Mouse (Mus musculus) gastrocnemius, postnatal 36 days (tissue): ENCODE data around the gene Stk16. TPM values are rescaled to one million over a fixed set of nuclear protein-coding genes. Genes with fewer than 3 reads are reported as not detected.

Experiments used
- DNase-seq, 2 experiments: peaks; one replicate each; pipeline ENCODE4 v3.0.0; 2022
- intact Hi-C: fragments of 180-260 bp; cut with DNase I; formaldehyde crosslinking; loops from one replicate; pipeline ENCODE4 v1.15.1; 2025
- total RNA-seq, 2 experiments: library from RNA; stranded (reverse); gene quantifications; 2 replicates each; pipeline ENCODE4 v1.2.3; 2021

Gene Stk16
- total RNA-seq, 2 experiments from 2014 or later: 19.4 to 23.1 TPM

DNA sequence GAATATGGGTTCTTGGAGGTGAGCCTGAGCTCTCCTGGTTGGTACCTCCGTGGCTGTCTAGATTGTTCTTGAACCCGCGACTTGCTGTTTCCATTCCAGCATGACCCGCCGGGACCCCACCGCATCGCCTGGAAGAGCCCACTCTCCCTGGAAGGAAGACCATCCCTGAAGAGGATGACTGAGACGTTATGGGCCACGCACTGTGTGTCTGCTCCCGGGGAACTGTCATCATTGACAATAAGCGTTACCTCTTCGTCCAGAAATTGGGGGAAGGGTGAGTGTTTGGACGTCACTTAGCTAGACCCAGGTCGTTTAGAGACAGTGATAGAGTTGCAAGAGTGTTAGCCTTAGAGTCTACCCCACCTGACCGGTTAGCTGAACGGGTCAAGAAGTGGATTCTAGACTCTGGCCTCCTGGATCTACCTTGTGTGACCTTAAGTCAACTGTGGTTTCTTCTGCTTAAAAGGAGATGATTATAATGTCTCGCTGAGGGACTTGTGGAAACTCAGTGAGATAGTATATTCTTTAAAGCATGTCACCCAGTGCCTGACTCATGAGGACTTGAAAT, 587 bp downstream of the Stk16 start:
- no peak for DNase-seq
- intact Hi-C loops: no loop called here

DNA sequence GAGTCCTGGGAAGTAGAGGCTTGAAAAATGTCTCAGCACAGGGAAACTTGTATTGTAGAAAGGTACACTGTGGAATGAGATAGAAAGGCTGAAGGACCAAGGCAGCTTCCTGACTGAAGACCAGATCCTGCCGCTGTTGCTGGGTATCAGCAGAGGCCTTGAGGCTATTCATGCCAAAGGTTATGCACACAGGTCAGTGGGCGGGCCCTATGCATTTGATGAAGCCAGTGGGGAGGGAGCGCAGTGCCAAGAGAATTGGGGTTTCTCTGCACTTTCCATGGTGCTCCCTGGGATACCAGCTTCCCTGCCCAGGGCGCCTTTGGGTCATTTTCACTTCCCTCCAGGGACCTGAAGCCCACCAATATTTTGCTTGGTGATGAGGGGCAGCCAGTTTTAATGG, 1.9 kb downstream of the Stk16 start:
- intact Hi-C loops: no loop called here
- DNase-seq: no peak

GRCm38 (mm10) chr1:75213096-75213495, 2.5 kb downstream of the Stk16 start:
- intact Hi-C loops: no loop called here
- DNase-seq: no peak

DNA sequence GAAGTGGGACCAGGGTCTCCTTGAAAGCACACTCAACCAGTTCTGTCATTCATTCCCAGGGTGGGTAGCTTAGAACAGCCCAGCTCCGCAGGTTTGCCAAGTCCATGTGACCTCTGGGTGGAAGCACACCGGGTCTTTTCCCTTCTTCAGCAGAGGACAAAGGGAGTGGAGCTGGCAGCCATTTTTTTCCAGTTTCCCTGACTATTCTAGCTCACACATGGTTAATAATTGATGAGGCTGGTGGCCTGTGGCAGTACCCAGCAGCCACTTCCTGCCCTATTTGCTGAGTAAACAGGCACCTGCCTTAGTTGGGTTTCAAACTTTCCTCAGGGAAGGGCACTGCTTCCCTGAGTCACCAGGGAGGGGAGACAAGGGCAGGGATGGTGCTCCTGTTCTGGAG, 3.8 kb downstream of the Stk16 start:
- intact Hi-C loops: no loop called here
- DNase-seq: no peak

DNA sequence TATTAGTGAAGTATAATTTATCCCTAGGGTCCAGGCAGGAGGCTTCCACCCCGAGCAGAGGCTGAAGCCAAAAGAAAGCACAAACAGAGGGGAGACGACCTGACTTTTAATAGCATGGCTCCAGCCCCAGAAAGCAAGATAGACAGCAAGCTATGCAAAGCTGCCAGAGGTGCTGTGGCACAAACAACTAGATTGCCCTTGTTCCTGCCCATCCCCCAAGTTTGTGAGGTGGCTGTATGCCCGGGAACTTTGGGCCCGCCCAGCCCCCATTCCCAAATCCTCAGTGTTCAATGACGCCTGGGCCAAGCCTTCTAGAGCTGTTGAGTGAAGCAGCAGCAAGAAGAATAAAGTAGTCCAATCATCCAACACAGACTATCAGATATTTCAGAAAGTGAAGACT, 4.2 kb downstream of the Stk16 start:
- intact Hi-C loops: no loop called here
- DNase-seq: no peak

- DNase-seq: peak in 1 of 2 experiments; percentile 53
- intact Hi-C loops: no loop called here
Observed at GRCm38 (mm10) chr1:75215785-75216184, 5.1 kb downstream of the Stk16 start.

DNA sequence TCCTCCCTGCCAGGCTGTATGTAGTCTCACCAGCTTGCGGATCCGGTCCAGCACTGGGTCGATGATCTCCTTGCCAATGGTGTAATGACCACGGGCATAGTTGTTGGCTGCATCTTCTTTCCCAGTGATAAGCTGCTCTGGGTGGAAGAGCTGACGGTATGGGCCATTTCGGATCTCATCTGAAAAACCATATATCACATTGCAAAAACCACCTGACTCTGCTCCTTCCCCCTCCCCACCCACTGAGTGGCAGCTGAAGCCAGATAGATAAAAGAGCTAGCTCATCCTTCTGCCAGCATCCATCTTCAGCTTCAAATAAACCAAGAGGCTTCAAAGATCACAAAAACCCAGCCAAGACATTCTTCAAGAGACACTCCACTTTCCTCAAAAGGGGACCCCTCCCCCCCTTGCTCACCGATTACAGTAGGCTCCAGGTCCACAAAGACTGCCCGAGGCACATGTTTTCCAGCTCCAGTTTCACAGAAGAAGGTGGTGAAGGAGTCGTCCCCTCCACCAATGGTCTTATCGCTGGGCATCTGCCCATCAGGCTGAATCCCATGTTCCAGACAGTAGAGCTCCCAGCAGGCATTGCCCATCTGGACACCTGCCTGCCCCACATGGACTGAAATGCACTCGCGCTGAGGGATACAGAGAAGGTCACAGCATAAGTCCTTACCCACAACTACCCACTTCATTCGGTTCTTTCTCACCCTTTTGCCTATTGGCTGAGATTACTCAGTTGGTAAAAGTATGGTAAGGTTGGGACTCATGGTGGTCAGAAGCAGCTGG, 6.4 kb downstream of the Stk16 start:
- intact Hi-C loops: no loop called here
- peak in 1 of 2 experiments; percentile 50 for DNase-seq

DNA sequence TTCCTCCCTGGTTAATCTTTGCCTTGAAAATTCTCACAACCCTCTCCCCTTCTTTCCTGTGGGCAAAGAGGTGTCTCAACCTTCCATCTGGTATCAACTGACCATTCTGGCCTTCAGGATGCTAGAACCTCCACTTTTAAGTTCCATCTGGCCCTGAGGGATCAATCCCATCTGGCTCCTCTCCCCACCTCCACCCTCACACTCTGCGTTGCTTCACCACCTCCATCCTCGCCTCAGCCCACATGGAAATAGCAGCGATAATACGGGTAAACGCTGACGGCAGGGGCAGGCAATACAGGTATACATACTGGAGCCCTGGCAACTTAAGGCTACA, 7.2 kb downstream of the Stk16 start:
- DNase-seq: no peak
- intact Hi-C loops: no loop called here

- DNase-seq: peak; percentile 73 to 75
- intact Hi-C loops: no loop called here
Observed at GRCm38 (mm10) chr1:75218227-75219001, 7.8 kb downstream of the Stk16 start.

DNA sequence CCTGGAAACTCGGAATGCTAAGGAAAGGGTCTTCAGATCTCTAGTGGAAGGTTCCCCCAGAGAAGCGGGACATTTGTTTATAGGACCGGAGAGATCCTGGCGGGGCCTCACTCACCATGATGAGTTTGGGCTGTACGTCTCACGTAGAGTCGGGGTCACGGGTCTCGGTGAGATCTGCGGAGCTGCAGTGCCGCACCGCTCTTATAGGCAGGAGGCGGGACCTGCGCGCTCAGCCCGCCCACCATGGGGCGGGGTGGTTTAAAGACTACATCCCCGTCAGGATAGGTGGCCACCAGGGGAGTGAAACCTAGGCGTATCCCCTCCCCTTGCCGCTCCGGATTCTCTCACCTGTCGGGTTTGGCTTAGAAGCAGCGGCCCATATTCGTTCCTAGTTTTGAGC, 8.4 kb downstream of the Stk16 start:
- intact Hi-C loops: no loop called here
- peak; percentile 78 to 86 for DNase-seq

DNA sequence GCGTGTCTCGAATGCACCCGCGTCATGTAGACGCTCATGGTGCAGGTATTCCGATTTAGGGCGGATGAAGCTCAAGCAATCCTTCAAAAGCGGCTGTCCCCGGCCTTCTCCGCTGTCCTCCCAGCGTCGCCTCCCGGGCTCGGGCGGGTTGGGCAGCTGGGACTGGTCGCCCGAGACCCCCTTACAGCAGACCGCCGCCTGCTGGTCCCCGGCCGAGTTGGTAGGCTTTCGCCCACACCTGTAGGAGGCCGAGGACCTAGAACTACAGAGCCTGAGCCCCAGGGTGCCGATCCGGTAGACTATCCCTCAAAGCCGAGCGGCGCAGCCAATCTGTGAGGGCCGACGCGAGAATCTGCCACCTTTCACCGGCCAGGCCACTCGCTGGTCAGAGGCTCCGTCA, 8.9 kb downstream of the Stk16 start, which contains the start of gene Tuba4a:
TSS of gene Tuba4a (minus strand) at position 335 of the 400 bp plus-strand sequence.
- intact Hi-C loops: no loop called here
- DNase-seq: no peak

DNA sequence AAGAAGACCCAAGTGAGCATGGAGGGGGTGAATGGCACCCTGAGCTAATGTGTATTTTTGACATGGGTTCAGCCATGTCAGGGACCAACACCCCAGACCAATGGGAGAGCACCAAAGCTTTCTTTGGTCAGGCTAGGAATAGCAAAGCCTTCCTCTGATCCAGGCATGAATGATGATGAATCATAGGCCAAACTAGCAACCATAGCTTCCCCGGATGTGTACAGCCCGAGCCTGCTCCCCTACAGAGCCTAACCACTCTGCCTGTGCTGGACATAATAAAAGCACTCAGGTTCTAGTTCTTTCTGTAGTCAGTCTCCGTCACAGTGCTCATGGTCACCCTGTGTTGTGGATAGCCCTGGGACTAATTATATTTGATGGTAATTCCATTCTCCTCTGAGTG, 10.9 kb downstream of the Stk16 start:
- intact Hi-C loops: no loop called here
- DNase-seq: no peak

DNA sequence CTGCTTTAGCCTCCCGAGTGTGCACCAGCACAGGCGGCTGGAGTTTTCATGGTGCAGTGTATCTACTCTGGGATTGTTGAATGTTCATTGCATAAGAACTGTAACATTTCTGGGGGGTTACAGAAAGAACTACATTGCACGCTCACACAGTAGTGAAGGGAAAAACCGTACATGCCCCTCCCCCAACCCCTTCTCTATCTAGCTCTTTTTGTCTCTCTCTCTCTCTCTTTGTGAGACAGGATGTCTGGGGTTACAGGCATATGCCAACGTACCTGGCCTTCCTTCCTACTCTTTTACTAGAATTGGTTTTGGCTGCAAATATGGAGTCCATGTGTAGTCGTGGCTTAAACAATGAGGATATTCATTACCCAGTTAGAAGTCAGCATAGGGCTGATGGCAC, 12.3 kb downstream of the Stk16 start:
- intact Hi-C loops: no loop called here
- no peak for DNase-seq

DNA sequence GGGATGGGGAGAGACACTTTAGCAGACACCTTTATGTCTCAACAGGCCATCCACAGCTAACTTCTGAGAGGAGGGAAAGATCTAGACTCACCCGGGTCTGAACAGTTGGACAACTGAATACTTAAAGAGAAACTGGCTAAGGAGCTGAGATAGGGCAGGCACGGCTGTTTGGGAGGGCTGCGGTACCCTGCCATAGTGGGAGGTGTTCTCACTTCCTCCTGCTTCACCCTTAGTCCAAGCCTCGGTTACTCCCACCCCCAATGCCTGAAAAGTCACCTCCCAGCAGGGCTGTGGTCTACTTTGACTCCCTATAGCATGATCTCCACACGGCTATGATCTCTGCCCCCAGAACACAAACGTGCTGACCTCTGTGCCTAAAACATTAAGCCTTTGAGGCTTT, 12.9 kb downstream of the Stk16 start:
- intact Hi-C loops: no loop called here
- no peak for DNase-seq

DNA sequence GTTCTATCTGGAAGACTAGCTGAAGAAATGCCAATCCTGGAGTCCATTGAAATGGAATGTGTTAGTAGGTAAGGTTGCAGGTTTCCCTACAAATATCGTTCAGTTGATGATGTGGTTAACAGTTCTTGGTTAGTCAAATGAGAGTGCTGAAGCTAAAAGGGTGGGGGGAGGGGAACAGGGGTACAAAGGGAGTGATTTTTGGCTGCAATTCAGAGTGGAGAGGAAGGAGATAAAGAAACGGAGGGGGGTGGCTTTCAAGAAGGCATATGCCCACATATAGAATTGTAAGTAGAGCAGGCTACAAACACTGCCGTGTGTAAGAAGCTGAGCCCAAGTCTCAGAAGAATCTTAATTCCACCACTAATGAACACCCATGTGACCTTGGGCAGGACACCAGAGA, 14.8 kb downstream of the Stk16 start:
- no peak for DNase-seq
- intact Hi-C loops: no loop called here

DNA sequence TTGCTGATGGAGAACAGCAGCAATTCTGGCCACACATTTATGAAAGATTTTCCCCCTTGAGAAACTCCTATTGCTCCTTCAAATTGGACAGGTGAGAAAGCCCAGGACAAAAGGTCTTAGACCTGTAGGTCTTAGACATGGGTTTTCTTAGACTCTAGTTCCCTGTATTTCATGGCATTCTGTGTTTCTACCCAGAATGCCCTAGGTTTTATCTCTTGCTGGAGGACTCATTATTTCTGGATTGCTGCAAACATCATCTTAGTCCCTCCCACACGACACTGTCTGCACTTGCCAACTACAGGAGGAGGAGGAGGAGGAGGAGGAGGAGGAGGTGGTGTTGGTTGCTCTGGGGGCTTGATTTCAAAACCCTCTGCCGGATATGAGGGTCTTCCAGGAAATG, 15.5 kb downstream of the Stk16 start:
- intact Hi-C loops: no loop called here
- no peak for DNase-seq

DNA sequence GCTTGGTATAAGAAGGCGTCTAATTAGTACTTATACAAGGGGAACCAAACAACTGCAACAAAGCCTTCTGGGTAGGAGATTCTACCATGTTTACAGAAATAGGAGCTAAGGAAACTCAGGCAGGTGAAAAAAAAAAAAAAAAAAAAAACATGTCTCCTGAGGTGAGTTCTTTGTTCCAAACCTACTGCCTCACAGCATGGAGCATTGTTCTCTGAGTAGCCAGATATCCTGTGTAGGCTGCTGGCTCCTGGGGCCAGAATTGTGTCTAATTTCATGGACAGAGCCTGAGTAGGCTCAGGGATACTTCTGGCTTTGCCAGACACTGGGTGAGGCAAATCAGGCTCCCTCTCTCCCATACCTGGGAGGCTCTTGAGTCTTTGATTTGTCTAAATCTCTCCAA, 17.0 kb downstream of the Stk16 start:
- DNase-seq: no peak
- intact Hi-C loops: no loop called here

DNA sequence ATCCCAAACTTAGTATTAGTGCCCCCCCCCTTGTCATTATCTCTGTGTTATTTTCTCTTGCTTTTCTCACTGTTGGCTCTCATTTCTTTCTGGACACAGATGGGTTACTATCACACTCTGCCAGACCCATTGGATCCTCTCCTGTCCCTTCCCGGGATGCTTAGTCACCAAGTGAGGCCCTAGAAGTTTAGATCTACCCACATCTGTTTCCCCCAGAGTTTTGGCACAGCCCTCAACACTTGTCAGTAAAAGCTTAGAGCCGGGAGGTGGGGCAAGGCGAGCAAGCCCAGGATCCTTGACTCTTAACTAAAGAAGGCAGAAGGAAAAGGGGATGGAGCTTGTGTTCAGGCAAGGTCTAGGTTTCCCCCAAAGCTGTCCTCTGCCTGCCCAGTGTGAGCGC, 18.5 kb downstream of the Stk16 start:
- intact Hi-C loops: no loop called here
- no peak for DNase-seq

DNA sequence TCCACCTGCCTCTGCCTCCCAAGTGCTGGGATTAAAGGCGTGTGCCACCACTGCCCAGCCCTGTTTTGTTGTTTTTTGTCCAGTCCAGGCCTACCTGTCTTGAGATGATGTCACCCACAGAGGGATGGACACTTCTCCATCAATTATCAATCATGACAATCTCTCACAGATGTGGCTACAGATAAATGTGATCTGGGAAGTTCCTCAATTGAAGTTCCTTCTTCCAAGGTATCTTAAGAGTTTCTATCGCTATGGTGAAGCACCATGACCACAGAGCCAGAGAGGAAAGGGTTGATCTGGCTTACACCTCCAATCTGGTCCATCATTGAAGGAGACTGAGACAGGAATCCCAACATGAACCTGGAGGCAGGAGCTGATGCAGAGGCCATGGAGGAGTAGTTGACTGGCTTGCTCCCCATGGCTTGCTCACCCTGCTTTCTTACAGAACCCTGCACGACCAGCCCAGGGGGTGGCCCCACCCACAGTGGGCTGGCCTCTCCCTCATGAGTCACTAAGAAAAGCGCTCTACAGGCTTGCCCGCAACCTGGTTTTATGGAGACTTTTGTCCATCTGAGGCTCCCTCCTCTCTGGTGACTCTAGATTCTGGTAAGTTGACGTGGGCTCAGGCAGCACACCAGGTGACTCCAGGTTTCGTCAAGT, 19.8 kb downstream of the Stk16 start:
- no peak for DNase-seq
- intact Hi-C loops: no loop called here

DNA sequence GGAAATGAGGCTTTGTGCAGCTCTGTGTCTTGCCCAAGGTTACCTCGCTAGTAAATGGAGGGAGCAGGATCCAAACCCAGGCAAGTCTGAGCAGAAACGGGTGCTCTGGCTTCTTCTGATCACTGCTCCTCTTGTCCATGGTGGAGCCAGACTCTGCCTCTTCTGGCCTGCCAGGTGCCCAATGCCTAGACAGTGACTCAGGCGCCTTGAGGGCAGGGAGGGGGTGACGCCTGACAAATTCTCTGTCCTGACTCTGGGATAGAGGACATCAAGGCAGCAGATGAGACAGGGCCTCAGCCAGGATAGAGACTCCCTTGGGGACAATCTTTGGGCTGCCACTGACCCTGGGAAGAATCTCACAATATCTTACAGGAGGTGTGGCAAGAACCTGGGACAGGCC, 20.6 kb downstream of the Stk16 start:
- no peak for DNase-seq

GRCm38 (mm10) chr1:75231664-75232152, 21.1 kb downstream of the Stk16 start, which contains the start of gene A630095N17Rik:
TSS of gene A630095N17Rik (minus strand) at chr1:75232102.
- intact Hi-C loops: no loop called here
- no peak for DNase-seq

More for the DNA sequence above, 20.6 kb downstream of the Stk16 start:
- intact Hi-C loops: no loop called here
